Mouse (Mus musculus) liver, postnatal 0 days (tissue): ENCODE measurements at regions not wholly inside any gene's neighbourhood (a gene's known extent, or its start where the extent isn't known, plus 50 kb on each side); places are given as distances from the start of the nearest gene placed in this dataset.

ENCODE experiments used
- ATAC-seq: fragments of 200-750 bp; cut with Nextera tagmentation; 2 replicates; pipeline ENCODE4 v1.8.0; 2017; ENCODE audit warnings: mild to moderate bottlenecking, moderate library complexity
- DNase-seq: peaks from one replicate; pipeline ENCODE4 v3.0.0-alpha.2; 2016
- H3K27ac ChIP-seq: fragments of 300-500 bp; sonication (generic); 2 replicates; pipeline ENCODE4 v1.5.1; 2014; ENCODE audit warnings: antibody characterized with exemption, moderate library complexity, mild to moderate bottlenecking, low read depth
- H3K27me3 ChIP-seq: fragments of 300-500 bp; sonication (generic); 2 replicates; pipeline ENCODE4 v1.6.1; 2014; ENCODE audit warnings: low read length, control low read depth, mixed read lengths; ENCODE audit not compliant: insufficient read depth
- H3K36me3 ChIP-seq: fragments of 300-500 bp; sonication (generic); replicated peaks from 2 replicates; pipeline ENCODE4 v1.6.1; 2014; ENCODE audit warnings: mild to moderate bottlenecking, control low read depth, low read length, moderate library complexity, mixed read lengths; ENCODE audit not compliant: insufficient read depth
- H3K4me1 ChIP-seq: fragments of 300-500 bp; sonication (generic); 2 replicates; pipeline ENCODE4 v1.6.1; 2014; ENCODE audit warnings: antibody characterized with exemption, mild to moderate bottlenecking, control low read depth; ENCODE audit not compliant: insufficient read depth
- H3K4me2 ChIP-seq: fragments of 300-500 bp; sonication (generic); 2 replicates; pipeline ENCODE4 v1.6.1; 2014; ENCODE audit warnings: low read depth, mild to moderate bottlenecking, low read length, moderate library complexity, mixed read lengths
- H3K4me3 ChIP-seq: fragments of 300-500 bp; sonication (generic); 2 replicates; pipeline ENCODE4 v1.5.1; 2014; ENCODE audit warnings: low read depth, low read length
- H3K9ac ChIP-seq: fragments of 300-500 bp; sonication (generic); replicated peaks from 2 replicates; pipeline ENCODE4 v1.6.1; 2014; ENCODE audit warnings: mild to moderate bottlenecking, moderate library complexity
- H3K9me3 ChIP-seq: fragments of 300-500 bp; sonication (generic); 2 replicates; pipeline ENCODE4 v1.6.1; 2016; ENCODE audit warnings: mild to moderate bottlenecking, control low read depth, low read length, mixed read lengths
- CTCF ChIP-seq: sonication (generic); IDR thresholded peaks from 2 replicates; pipeline ENCODE4 v1.5.1; 2016; ENCODE audit warnings: antibody characterized with exemption, low read depth
- EP300 ChIP-seq: IDR thresholded peaks from 2 replicates; pipeline ENCODE4 v1.6.1; 2016; ENCODE audit warnings: antibody characterized with exemption, low read depth, mild to moderate bottlenecking
- WGBS: fragments of 180-500 bp; shearing (Covaris S2); extraction: QIAGEN DNeasy Blood & Tissue Kit; methylation state at CpG from one replicate; pipeline ENCODE4 v1.1.7; 2014; ENCODE audit not compliant: insufficient replicate concordance; 5-methylcytosine and 5-hydroxymethylcytosine counted together

- Histone ChIP-seq H3K9me3 (no peaks in the 10 kb centered on the region), H3K27ac (no peak overlapping the region), H3K4me2 (no peak overlapping the region), H3K4me3 (no peak overlapping the region), H3K9ac (no peak overlapping the region), H3K4me1 (no peaks in the 10 kb centered on the region), H3K27me3 (no peaks in the 10 kb centered on the region), H3K36me3 (no peaks in the 10 kb centered on the region)
- TF ChIP-seq CTCF (no peak), EP300 (no peak)
- DNase-seq (no peak), ATAC-seq (no peak)
- WGBS = 74% methylated on average over 7 of the region's 7 CpGs
Observed at GRCm38 (mm10) chr8:90762390-90762789, 54.8 kb downstream of the Gm19935 start.

GRCm38 (mm10) chr8:90761947-90762346 lies 55.2 kb downstream of the Gm19935 start:
- TF ChIP-seq EP300 = no peak
- no peak for TF ChIP-seq CTCF
- Histone ChIP-seq H3K36me3 (no peaks in the 10 kb centered on the region), H3K27ac (no peak overlapping the region), H3K4me3 (no peak overlapping the region), H3K4me2 (no peak overlapping the region), H3K9ac (no peak overlapping the region), H3K27me3 (no peaks in the 10 kb centered on the region), H3K9me3 (no peaks in the 10 kb centered on the region), H3K4me1 (no peaks in the 10 kb centered on the region)
- ATAC-seq (no peak), DNase-seq (no peak)
- WGBS = 80% methylated on average over 5 of the region's 5 CpGs

GRCm38 (mm10) chr8:90761446-90761845 lies 55.7 kb downstream of the Gm19935 start:
- no peak overlapping the region for H3K27ac ChIP-seq
- WGBS = 76% methylated on average over 4 of the region's 4 CpGs
- no peak overlapping the region for H3K9ac ChIP-seq
- ATAC-seq = no peak
- no peak for DNase-seq
- no peaks in the 10 kb centered on the region for H3K4me1 ChIP-seq
- H3K36me3 ChIP-seq = no peaks in the 10 kb centered on the region
- no peaks in the 10 kb centered on the region for H3K27me3 ChIP-seq
- no peak overlapping the region for H3K4me2 ChIP-seq
- no peak for TF ChIP-seq CTCF
- TF ChIP-seq EP300 = no peak
- no peak overlapping the region for H3K4me3 ChIP-seq
- no peaks in the 10 kb centered on the region for H3K9me3 ChIP-seq

GRCm38 (mm10) chr8:90759531-90759930 lies 57.7 kb downstream of the Gm19935 start:
- Histone ChIP-seq H3K9ac (no peak overlapping the region), H3K4me2 (no peak overlapping the region), H3K9me3 (no peaks in the 10 kb centered on the region), H3K27ac (no peak overlapping the region), H3K27me3 (no peaks in the 10 kb centered on the region), H3K4me3 (no peak overlapping the region), H3K4me1 (no peaks in the 10 kb centered on the region), H3K36me3 (no peaks in the 10 kb centered on the region)
- no peak for ATAC-seq
- WGBS = 81% methylated on average over 9 of the region's 9 CpGs
- TF ChIP-seq CTCF (no peak), EP300 (no peak)
- DNase-seq = no peak

- TF ChIP-seq CTCF (no peak), EP300 (no peak)
- Histone ChIP-seq H3K9me3 (peaks cover 3% of the 10 kb centered on the region; the same call in 1 of the 2 replicates), H3K36me3 (no peaks in the 10 kb centered on the region), H3K27me3 (no peaks in the 10 kb centered on the region), H3K27ac (no peak overlapping the region), H3K9ac (no peak overlapping the region), H3K4me3 (no peak overlapping the region), H3K4me2 (no peak overlapping the region), H3K4me1 (no peaks in the 10 kb centered on the region)
- ATAC-seq = no peak
- DNase-seq = no peak
- WGBS = 71% methylated on average over 4 of the region's 4 CpGs
Observed at GRCm38 (mm10) chr8:90755020-90755419, 62.2 kb downstream of the Gm19935 start.

GRCm38 (mm10) chr8:90743546-90743945 lies 73.6 kb downstream of the Gm19935 start:
- H3K9me3 ChIP-seq = no peaks in the 10 kb centered on the region
- DNase-seq (no peak), ATAC-seq (no peak)
- no peaks in the 10 kb centered on the region for H3K4me1 ChIP-seq
- H3K36me3 ChIP-seq = no peaks in the 10 kb centered on the region
- no peak overlapping the region for H3K4me2 ChIP-seq
- H3K4me3 ChIP-seq = no peak overlapping the region
- TF ChIP-seq CTCF (no peak), EP300 (no peak)
- H3K27ac ChIP-seq = no peak overlapping the region
- no peak overlapping the region for H3K9ac ChIP-seq
- no peaks in the 10 kb centered on the region for H3K27me3 ChIP-seq
- 81% methylated on average over 2 of the region's 2 CpGs for WGBS

- 46% methylated on average over 9 of the region's 9 CpGs for WGBS
- DNase-seq = no peak
- Histone ChIP-seq H3K9me3 (no peaks in the 10 kb centered on the region), H3K36me3 (no peaks in the 10 kb centered on the region), H3K4me3 (no peak overlapping the region), H3K4me2 (no peak overlapping the region), H3K27ac (no peak overlapping the region), H3K4me1 (no peaks in the 10 kb centered on the region), H3K27me3 (no peaks in the 10 kb centered on the region), H3K9ac (no peak overlapping the region)
- TF ChIP-seq CTCF (no peak), EP300 (no peak)
- no peak for ATAC-seq
Observed at GRCm38 (mm10) chr8:90740963-90741733, 76.0 kb downstream of the Gm19935 start.
